Mouse (Mus musculus): Measurements from ENCODE around the gene 6430628N08Rik. TPM values are rescaled to one million over a fixed set of nuclear protein-coding genes. Genes with fewer than 3 reads are reported as not detected.

The 6430628N08Rik gene
- polyA plus RNA-seq, 1 experiment from 2014 or later = 0.44 TPM

DNA sequence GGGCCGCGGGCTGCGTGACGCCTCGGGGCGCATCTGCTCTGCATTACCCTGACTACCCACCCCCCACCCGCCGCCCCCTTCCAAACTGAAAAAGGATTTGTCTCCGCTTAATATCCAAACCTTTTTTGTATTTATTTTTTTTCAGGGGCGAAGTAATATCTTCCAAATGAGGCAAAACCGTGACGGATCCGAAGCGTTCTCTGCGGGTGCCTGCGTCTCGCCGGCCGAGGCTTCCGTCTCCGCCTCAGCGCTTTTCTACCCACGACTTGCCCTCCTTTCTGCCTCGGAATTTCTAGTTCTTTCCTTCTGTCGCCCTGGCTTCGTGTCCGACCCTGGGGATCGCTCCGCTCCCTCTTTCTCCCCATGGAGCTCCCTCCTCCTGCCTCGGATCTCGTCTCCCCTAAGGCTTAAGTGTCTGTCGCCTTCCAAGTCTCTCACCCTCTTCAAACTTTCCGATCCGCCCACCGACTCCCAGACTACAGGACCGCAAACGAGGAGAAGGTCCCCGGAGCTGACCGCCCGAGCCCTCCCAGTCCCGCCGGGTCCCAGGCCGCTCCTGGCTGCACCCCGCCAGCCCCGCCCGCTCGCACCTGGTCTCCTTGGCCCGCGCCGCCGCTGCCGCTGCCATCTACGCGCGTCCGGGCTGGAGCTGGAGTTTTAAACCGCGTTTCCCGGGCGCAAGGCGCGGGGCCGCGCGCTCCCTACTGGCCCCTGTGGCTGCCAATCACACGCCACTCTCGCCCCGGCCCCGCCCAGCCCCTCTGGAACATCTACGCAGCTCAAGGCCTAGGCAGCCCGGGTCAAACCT lies 49.0 kb downstream of the 6430628N08Rik start, which contains the start of gene Dmbx1:
TSS of gene Dmbx1 (minus strand) at position 632 of the 808 bp plus-strand sequence.
- no peaks in the 10 kb centered on the region for H3K9me3 ChIP-seq (ENCODE audit: control insufficient read depth, low read length)

GRCm38 (mm10) chr4:115940681-115941080 lies 50.2 kb downstream of the 6430628N08Rik start:
- peaks cover 22% of the 10 kb centered on the region for H3K4me1 ChIP-seq (ENCODE audit: control insufficient read depth, insufficient read depth, low read depth, low read length)
- H3K36me3 ChIP-seq (ENCODE audit: control insufficient read depth, insufficient read depth, low read length) = no peaks in the 10 kb centered on the region
- no peak overlapping the region for H3K27ac ChIP-seq (ENCODE audit: low read depth, low read length)
- H3K9me3 ChIP-seq (ENCODE audit: control insufficient read depth, low read length) = no peaks in the 10 kb centered on the region
- WGBS = 10% methylated on average over 3 of the region's 3 CpGs
- H3K4me2 ChIP-seq (ENCODE audit: low read length) = no peak overlapping the region
- H3K4me3 ChIP-seq (ENCODE audit: low read length) = no peak overlapping the region
- ATAC-seq = no peak
- no peak overlapping the region for H3K9ac ChIP-seq (ENCODE audit: low read depth, low read length)
- H3K27me3 ChIP-seq (replicated peaks; ENCODE audit: control insufficient read depth, insufficient read depth, low read length) = peaks cover 64% of the 10 kb centered on the region

More for the DNA sequence above, 49.0 kb downstream of the 6430628N08Rik start, which contains the start of gene Dmbx1:
- no peak; the same call in 1 of the 2 replicates for ATAC-seq
- no peaks in the 10 kb centered on the region for H3K36me3 ChIP-seq (ENCODE audit: control insufficient read depth, insufficient read depth, low read length)
- H3K9ac ChIP-seq (ENCODE audit: low read depth, low read length) = no peak within 1 kb of the TSS
- peak within 1 kb of the TSS; percentile 48 for H3K4me2 ChIP-seq (ENCODE audit: low read length)
- H3K4me3 ChIP-seq (ENCODE audit: low read length) = peak within 1 kb of the TSS; percentile 30
- under 1% methylated on average over 71 of the region's 71 CpGs for WGBS
- peaks cover 22% of the 10 kb centered on the region for H3K4me1 ChIP-seq (ENCODE audit: control insufficient read depth, insufficient read depth, low read depth, low read length)
- peaks cover 62% of the 10 kb centered on the region for H3K27me3 ChIP-seq (replicated peaks; ENCODE audit: control insufficient read depth, insufficient read depth, low read length)
- no peak within 1 kb of the TSS for H3K27ac ChIP-seq (ENCODE audit: low read depth, low read length)

- Histone ChIP-seq H3K36me3 (ENCODE audit: control insufficient read depth, insufficient read depth, low read length) (no peaks in the 10 kb centered on the region), H3K4me1 (ENCODE audit: control insufficient read depth, insufficient read depth, low read depth, low read length) (peaks cover 18% of the 10 kb centered on the region), H3K9ac (ENCODE audit: low read depth, low read length) (no peak overlapping the region), H3K27ac (ENCODE audit: low read depth, low read length) (no peak overlapping the region), H3K4me3 (ENCODE audit: low read length) (no peak overlapping the region), H3K9me3 (ENCODE audit: control insufficient read depth, low read length) (no peaks in the 10 kb centered on the region), H3K4me2 (ENCODE audit: low read length) (no peak overlapping the region), H3K27me3 (replicated peaks; ENCODE audit: control insufficient read depth, insufficient read depth, low read length) (peaks cover 67% of the 10 kb centered on the region)
- ATAC-seq = no peak
- WGBS = 8% methylated on average over 9 of the region's 9 CpGs
Measured at GRCm38 (mm10) chr4:115941242-115941820, 50.9 kb downstream of the 6430628N08Rik start.

- H3K9me3 ChIP-seq (ENCODE audit: control insufficient read depth, low read length) = no peaks in the 10 kb centered on the region
- peak overlapping the region; percentile 61 for H3K4me2 ChIP-seq (ENCODE audit: low read length)
- peak overlapping the region; percentile 35 for H3K4me3 ChIP-seq (ENCODE audit: low read length)
- peak overlapping the region; percentile 43 for H3K9ac ChIP-seq (ENCODE audit: low read depth, low read length)
- H3K27me3 ChIP-seq (replicated peaks; ENCODE audit: control insufficient read depth, insufficient read depth, low read length) = peaks cover 71% of the 10 kb centered on the region
- H3K36me3 ChIP-seq (ENCODE audit: control insufficient read depth, insufficient read depth, low read length) = no peaks in the 10 kb centered on the region
- H3K4me1 ChIP-seq (ENCODE audit: control insufficient read depth, insufficient read depth, low read depth, low read length) = peaks cover 12% of the 10 kb centered on the region
- no peak overlapping the region for H3K27ac ChIP-seq (ENCODE audit: low read depth, low read length)
- 0% methylated on average over 39 of the region's 41 CpGs for WGBS
- peak; percentile 32; the same call in 1 of the 2 replicates for ATAC-seq
Measured at GRCm38 (mm10) chr4:115943669-115944314, 53.3 kb downstream of the 6430628N08Rik start.

Other genes starting within 250 kb of the 6430628N08Rik start
- gene Cyp4b1, start 242.9 kb upstream of the 6430628N08Rik start, polyA plus RNA-seq (2015; fragmentation: Nextera tagmentation; extraction: Ambion mirVana) = 1.3 and 1.7 TPM in 2 replicates
- gene Efcab14, start 152.9 kb upstream of the 6430628N08Rik start, polyA plus RNA-seq (2015; fragmentation: Nextera tagmentation; extraction: Ambion mirVana) = 16.1 and 19.0 TPM in 2 replicates
- 0.20 and 0.33 TPM in 2 replicates for gene Tex38, start 109.6 kb upstream of the 6430628N08Rik start, polyA plus RNA-seq (2015; fragmentation: Nextera tagmentation; extraction: Ambion mirVana)
- gene Atpaf1, start 105.9 kb upstream of the 6430628N08Rik start, polyA plus RNA-seq (2015; fragmentation: Nextera tagmentation; extraction: Ambion mirVana) = 37.7 and 38.6 TPM in 2 replicates
- gene Mob3c, start 62.6 kb upstream of the 6430628N08Rik start, polyA plus RNA-seq (2015; fragmentation: Nextera tagmentation; extraction: Ambion mirVana) = 4.9 and 7.8 TPM in 2 replicates
- gene Mknk1, start 51.5 kb upstream of the 6430628N08Rik start, polyA plus RNA-seq (2015; fragmentation: Nextera tagmentation; extraction: Ambion mirVana) = 22.3 and 24.9 TPM in 2 replicates
- gene Kncn, start 6.3 kb upstream of the 6430628N08Rik start, polyA plus RNA-seq (2015; fragmentation: Nextera tagmentation; extraction: Ambion mirVana) = 0.45 TPM in 1 of 2 replicates, not detected in the other
- gene Dmbx1, start 49.3 kb downstream of the 6430628N08Rik start, polyA plus RNA-seq (2015; fragmentation: Nextera tagmentation; extraction: Ambion mirVana) = 5.8 and 6.8 TPM in 2 replicates
- gene Faah, start 127.3 kb downstream of the 6430628N08Rik start, polyA plus RNA-seq (2015; fragmentation: Nextera tagmentation; extraction: Ambion mirVana) = 23.8 and 27.5 TPM in 2 replicates
- 11.9 and 12.1 TPM in 2 replicates for gene Nsun4, start 163.2 kb downstream of the 6430628N08Rik start, polyA plus RNA-seq (2015; fragmentation: Nextera tagmentation; extraction: Ambion mirVana)
- gene Uqcrh, start 184.4 kb downstream of the 6430628N08Rik start, polyA plus RNA-seq (2015; fragmentation: Nextera tagmentation; extraction: Ambion mirVana) = 427 and 492 TPM in 2 replicates
- 72.1 and 78.4 TPM in 2 replicates for gene Lrrc41, start 184.6 kb downstream of the 6430628N08Rik start, polyA plus RNA-seq (2015; fragmentation: Nextera tagmentation; extraction: Ambion mirVana)
- 7.6 and 9.1 TPM in 2 replicates for gene Rad54l, start 233.0 kb downstream of the 6430628N08Rik start, polyA plus RNA-seq (2015; fragmentation: Nextera tagmentation; extraction: Ambion mirVana)
- gene Pomgnt1, start 233.2 kb downstream of the 6430628N08Rik start, polyA plus RNA-seq (2015; fragmentation: Nextera tagmentation; extraction: Ambion mirVana) = 68.2 and 72.1 TPM in 2 replicates